Mouse (Mus musculus): ENCODE measurements around the gene Ip6k1. TPM values are rescaled to one million over a fixed set of nuclear protein-coding genes. Genes with fewer than 3 reads are reported as not detected.
A peak's percentile ranks its signal among the peaks of the same experiment; 100 is the strongest.

The Ip6k1 gene
- total RNA-seq, 2 experiments from 2014 or later = 241 to 243 TPM

- DNase-seq (ENCODE audit: low spot score in 2 of 2) = no peak
Measured at GRCm38 (mm10) chr9:108020741-108021140, 18.4 kb downstream of the Ip6k1 start.

DNA sequence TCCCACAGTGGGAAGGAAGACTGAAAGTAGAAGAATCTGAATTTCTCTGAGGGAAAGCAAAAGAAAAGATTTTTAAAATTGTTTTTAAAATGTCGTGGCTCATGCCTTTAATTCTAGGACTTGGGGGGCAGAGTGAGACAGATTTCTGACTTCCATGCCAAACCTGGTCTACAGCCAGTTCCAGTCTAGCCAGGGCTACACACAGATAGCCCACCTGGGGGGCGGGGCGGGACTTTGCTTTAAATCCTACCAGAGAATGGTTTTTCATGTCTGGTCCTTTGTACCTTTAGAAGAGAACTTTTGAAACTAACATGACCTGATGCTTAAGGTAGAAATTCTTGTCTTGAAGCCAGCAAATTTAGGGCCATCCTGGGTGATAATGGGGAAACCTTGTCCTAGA, 20.9 kb downstream of the Ip6k1 start:
- DNase-seq (ENCODE audit: low spot score in 2 of 2) = no peak

- DNase-seq (ENCODE audit: low spot score in 2 of 2) = no peak
Measured at GRCm38 (mm10) chr9:108026584-108026983, 24.3 kb downstream of the Ip6k1 start.

DNA sequence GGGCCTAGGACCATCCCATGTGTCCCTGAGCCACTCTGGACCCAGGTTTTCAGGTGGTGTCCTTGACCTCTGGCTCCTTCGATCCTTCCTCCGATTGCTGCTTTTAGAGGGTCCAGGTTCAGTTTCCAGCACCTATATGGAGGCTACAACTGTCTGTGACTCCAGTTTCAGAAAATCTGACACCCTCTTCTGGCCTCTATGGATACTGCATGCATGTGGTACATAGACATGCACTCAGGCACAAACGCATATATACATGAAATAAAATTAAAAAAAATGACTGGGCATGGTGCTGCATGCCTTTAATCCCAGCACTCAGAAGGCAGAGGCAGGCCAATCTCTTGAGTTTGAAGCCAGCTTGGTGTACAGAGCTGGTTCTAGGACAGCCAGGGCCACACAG, 25.6 kb downstream of the Ip6k1 start:
- DNase-seq (ENCODE audit: low spot score in 2 of 2) = no peak

DNA sequence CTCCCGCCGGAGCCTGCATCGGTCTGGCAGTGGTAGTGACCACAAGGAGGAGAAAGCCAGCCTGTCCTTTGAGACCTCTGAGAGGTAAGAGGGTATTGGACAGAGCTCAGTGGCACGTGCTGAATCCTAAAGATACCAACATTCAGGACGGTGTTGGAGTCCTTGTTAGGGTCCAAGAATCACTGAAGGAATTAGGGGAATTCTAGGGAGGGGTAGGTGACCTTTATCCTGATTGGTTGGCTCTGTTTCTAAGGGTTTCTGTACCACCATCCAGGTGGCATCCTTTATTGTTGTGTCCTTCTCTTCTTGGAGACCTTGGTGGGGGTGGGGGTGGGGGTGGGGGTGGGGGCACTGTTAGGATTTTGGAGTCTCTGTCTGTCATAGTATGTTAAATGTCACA, 29.8 kb downstream of the Ip6k1 start:
- DNase-seq (ENCODE audit: low spot score in 2 of 2) = no peak

DNA sequence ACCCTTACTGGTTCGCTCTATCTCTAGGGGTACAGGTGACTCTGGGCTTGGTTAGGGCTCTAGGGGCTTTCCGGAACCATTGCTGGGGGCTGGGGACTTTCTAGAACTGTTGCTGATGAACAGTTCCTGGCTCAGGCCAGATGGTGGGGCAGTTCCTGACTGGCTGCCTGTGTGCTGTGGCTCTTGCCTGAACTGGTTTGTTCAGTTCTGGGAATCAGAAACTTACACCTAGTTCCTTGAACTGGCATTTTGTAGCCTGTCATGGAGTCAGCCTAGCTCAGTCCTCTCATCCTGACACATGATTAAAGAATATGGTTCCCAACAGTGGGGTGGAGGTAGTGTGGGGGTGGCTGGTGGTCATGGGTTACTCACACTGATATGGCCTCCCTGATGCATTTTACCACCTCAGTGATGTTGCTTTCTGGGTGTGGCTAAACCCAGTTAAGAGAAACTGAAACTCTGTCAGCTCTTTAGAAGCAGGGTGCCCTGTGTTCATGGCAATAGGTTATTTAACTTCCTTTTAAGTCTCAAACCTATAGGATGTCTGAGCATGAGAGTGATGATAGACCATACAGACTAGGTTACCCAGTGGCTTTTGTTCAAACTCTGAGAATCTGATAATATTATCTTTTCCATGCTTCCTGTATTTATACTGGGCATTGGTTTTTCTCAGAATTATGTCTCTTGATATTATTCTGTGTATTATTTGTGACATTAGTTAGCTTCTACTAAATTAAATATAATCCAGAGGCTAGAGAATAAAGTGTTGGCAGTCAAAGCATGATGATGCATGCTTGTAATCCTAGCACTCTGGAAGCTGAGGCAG, 33.2 kb downstream of the Ip6k1 start:
- no peak for DNase-seq (ENCODE audit: low spot score in 2 of 2)

DNA sequence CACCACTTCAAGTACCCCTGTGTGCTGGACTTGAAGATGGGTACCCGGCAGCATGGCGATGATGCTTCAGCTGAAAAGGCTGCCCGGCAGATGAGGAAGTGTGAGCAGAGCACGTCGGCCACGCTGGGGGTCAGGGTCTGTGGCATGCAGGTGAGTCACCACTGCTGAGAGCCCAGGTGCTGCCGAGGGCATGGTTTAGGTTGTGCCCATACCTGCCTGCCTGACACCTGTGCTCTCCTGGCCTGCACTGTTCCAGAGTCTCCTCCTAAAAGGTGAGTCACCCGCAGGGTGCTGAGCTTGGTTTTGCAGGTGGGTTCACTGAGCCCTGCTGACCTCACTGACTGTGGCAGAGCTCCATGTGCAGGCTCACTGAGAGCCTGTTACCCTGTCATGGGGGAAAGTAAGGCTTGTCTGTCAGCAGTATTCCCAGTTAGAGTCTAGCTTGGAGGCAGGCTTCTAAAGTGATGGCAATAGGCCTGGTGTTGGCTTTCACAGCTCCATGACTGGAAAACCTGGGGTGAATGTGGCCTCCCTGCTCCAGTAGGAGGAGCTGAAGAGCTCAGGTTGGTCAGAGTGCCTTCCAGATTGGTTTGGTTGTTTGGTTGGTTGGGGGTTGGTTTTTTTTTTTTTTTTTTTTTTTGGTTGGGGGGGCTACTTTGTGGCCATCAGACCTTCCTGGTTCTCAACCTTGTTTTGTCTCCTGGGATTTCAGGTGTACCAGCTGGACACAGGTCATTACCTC, 42.6 kb downstream of the Ip6k1 start:
- DNase-seq (ENCODE audit: low spot score in 2 of 2) = no peak

GRCm38 (mm10) chr9:108046582-108046981, 44.3 kb downstream of the Ip6k1 start:
- DNase-seq (ENCODE audit: low spot score in 2 of 2) = no peak

DNA sequence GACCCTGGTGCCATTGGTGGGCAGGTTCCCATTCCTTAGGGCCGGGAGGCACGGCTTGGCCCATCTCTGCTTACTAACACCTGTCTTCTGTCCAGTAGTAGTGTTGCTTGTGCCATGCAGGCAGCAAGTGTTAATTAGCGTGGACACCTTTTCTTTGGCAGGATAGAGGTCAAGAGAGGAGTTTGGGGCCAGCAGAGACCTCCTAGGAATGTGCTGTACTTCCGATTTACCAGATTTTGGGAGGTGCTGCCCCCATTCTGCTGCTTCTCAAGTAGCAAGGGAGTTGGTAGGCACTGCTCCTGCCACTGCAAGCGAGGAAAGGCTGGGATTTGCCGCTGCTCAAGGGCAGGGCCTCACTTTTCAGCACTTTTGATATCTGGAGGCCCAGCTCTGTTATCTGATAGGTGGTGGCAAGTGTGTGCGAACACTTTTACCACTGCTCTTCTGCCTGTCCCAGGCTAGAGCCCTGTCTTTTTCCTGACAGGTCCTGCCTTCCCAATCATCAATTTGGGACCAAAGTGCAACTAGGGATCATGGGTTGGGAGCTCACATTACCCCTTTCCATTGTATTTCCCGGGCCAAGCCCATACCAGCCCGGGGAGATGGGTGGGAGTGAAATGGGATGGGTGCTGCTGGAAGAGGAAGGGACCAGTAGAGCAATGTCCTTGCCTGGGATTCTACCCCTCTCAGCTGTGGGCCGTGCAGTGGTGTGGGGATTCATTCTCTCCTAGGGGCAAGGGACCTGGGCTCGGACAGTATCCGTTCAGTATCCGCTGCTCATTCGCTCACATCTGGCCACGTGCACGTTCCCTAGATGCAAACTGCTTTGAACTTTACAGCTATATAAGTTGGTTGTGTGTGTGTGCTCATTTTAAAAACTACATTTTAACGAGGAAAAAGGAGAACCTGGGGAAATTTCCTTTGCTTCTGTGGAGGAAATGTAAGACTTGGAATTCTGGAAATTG, 45.6 kb downstream of the Ip6k1 start:
- DNase-seq (ENCODE audit: low spot score in 2 of 2) = no peak

- no peak for DNase-seq (ENCODE audit: low spot score in 2 of 2)
Measured at GRCm38 (mm10) chr9:108048566-108048955, 46.3 kb downstream of the Ip6k1 start.

DNA sequence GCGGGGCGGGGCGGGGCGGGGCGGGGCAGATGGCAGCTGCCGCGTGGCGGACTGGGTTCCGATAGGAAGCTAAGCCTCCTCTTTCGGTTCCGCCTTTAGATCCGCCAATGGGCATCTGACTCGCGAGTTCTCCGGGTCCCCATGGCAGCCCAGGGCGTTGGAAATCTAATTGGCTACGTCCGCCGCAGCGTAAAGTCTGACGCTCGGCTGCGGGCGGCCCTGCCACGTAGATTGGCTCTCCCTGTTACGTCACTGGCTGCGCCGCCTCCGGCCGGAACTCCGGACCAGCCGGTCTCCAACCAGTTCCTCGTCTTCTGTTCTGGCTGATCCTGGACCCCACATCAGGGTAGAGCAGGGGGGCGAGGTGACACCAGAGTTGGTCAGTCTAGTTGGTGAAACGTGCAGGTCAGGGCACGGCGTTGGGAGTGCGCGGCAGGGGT, 46.7 kb downstream of the Ip6k1 start, which contains the start of gene Gmppb:
Gene Gmppb, plus strand, starts transcription at position 227 of the 440 bp plus-strand sequence.
- DNase-seq (ENCODE audit: low spot score in 2 of 2) = peak; percentile 96 to 98

DNA sequence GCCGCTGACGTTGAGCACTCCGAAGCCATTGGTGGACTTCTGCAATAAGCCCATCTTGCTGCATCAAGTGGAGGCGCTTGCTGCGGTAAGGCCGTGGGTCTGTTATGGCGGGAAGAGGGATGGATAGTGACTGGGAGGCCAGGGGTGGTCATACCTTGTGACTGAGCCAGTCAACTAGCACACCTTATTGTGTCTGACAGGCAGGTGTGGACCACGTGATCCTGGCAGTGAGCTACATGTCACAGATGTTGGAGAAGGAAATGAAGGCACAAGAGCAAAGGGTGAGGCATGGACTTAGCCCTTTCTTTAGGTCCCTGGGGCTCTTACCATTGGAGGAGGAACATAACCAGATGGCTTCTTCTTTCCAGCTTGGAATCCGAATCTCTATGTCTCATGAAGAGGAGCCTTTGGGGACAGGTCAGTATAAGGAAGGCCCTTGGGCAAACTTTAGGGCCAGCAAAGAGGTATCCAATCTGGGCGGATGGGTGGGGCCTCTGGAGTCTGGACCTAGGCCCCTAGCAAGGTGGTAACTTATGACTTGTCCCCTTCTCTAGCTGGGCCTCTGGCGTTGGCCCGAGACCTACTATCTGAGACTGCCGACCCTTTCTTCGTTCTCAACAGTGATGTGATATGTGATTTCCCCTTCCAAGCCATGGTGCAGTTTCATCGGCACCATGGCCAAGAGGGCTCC, 47.4 kb downstream of the Ip6k1 start:
- DNase-seq (ENCODE audit: low spot score in 2 of 2) = no peak

DNA sequence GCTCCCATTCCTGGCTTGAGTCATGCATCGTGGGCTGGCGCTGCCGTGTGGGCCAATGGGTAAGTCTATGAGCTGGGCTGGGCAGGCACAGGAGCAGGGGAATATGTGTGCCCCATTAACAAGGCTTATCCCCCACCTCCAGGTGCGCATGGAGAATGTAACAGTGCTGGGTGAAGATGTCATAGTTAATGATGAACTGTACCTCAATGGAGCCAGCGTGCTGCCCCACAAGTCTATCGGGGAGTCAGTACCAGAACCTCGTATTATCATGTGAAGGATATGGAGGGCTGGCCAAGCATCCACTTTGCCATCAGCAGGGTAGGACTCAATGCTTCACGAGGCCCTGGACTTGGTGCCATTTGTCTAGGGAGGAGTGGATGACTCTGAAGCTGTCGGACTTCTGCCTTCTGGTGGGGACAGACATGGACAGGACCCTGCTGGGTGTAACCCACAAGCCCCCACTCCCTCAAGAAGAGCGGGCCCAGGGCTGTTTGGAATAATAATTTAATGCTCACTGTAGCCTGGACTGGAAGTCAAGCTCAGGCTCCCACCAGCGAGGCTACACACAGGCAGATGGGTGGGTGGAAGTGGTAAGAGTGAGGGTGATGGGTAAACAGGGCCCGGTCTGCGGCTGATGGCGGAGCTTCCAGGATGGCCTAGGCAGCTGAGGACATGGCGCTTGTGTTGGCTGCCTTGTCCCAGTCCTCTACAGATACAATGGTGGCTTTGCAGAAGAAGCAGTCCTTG, 49.1 kb downstream of the Ip6k1 start:
- DNase-seq (ENCODE audit: low spot score in 2 of 2) = no peak

GRCm38 (mm10) chr9:108051931-108052220, 49.6 kb downstream of the Ip6k1 start:
- no peak for DNase-seq (ENCODE audit: low spot score in 2 of 2)

DNA sequence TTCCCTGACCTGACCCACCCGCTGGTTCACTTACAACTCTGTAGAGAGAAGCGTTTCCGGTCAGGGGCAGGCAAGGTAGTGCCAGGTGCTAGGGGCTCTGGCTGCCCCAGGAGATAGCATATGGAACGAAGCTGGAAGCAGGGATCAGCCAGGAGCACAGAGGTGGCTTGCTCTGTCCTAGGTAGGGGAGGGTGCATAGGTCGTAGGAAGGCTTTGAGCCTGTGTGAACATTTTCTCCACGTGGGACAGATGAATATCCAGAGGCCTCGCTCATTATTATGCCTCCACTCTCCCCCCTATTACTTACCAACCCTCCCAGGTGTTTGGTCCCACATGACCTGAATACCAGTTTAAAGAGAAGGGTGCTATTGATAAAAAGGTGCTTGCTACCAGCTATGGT, 50.1 kb downstream of the Ip6k1 start:
- no peak for DNase-seq (ENCODE audit: low spot score in 2 of 2)

- peak; percentile 93 to 99 for DNase-seq (ENCODE audit: low spot score in 2 of 2)
Measured at GRCm38 (mm10) chr9:108052885-108053664, 50.8 kb downstream of the Ip6k1 start, which contains the start of gene Amigo3. Gene Amigo3, plus strand, starts transcription at chr9:108053159.

DNA sequence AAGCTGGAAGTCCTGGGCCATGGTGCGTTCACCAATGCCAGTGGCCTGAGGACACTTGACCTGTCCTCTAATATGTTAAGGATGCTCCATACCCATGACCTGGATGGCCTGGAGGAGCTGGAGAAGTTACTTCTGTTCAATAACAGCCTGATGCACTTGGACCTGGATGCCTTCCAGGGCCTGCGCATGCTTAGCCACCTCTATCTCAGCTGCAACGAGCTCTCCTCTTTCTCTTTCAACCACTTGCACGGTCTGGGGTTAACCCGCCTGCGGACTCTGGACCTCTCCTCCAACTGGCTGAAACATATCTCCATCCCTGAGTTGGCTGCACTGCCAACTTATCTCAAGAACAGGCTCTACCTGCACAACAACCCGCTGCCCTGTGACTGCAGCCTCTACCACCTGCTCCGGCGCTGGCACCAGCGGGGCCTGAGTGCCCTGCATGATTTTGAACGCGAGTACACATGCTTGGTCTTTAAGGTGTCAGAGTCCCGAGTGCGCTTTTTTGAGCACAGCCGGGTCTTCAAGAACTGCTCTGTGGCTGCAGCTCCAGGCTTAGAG, 51.4 kb downstream of the Ip6k1 start:
- DNase-seq (ENCODE audit: low spot score in 2 of 2) = no peak

GRCm38 (mm10) chr9:108054331-108055040, 52.2 kb downstream of the Ip6k1 start:
- DNase-seq (ENCODE audit: low spot score in 2 of 2) = no peak

Measured in layer of hippocampus, adult 18-20 months (tissue).